Mouse (Mus musculus) megakaryocyte, embryonic 14.5 days (primary cell): Measurements from ENCODE around the gene Alox12e. TPM values are rescaled to one million over a fixed set of nuclear protein-coding genes. Genes with fewer than 3 reads are reported as not detected.

Source experiments
- H3K27me3 ChIP-seq: replicated peaks from 2 replicates; pipeline ENCODE3; 2012; ENCODE audit warnings: inconsistent platforms
- H3K36me3 ChIP-seq: replicated peaks from 2 replicates; pipeline ENCODE3; 2012; ENCODE audit warnings: low read length, inconsistent platforms, mixed read lengths
- H3K4me1 ChIP-seq: 2 replicates; pipeline ENCODE4 v1.6.1; 2012; ENCODE audit warnings: inconsistent platforms
- H3K4me3 ChIP-seq: replicated peaks from 2 replicates; pipeline ENCODE3; 2012; ENCODE audit warnings: moderate library complexity, mild to moderate bottlenecking, inconsistent platforms
- H3K9me3 ChIP-seq: 2 replicates; pipeline ENCODE4 v1.6.1; 2012; ENCODE audit warnings: inconsistent platforms
- FLI1 ChIP-seq: IDR thresholded peaks from 2 replicates; pipeline ENCODE4 v1.6.1; 2012; ENCODE audit warnings: low read length, inconsistent platforms, mixed read lengths
- GATA1 ChIP-seq: IDR thresholded peaks from 3 replicates; pipeline ENCODE4 v1.6.1; 2012; ENCODE audit warnings: mixed read lengths, low read length, inconsistent platforms, borderline replicate concordance
- polyA plus RNA-seq: library from polyadenylated mRNA; stranded (reverse); fragments of >175 nt; gene quantifications from 2 replicates; pipeline ENCODE4 v1.2.3, GENCODE M21; 2012; ENCODE audit warnings: low replicate concordance; ENCODE audit not compliant: insufficient read depth

Alox12e gene
- polyA plus RNA-seq, 1 experiment: 0.03 TPM

DNA sequence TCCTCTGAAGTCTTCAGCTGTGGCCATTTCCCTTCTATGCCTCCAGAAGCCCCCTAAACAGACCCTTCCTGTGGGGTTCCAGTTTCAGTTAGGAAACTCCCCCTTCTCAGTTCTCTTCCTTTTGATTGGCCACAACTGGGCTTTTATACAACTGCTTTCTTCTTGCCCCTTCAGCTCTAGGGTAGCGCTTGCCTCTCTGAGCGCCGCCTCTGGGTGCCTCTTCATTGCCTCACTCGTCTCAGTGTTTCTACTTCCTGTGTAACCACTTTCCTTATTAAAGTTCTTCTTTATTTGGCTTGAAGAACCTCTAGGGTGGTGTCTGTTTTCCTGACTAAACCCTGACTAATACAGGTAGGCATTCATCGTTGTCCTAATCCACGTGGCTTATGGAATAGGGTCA is 31.2 kb downstream of the Alox12e start:
- H3K27me3 ChIP-seq: no peaks in the 10 kb centered on the region
- H3K4me1 ChIP-seq: peaks cover 77% of the 10 kb centered on the region
- peaks cover 6% of the 10 kb centered on the region for H3K36me3 ChIP-seq
- peaks cover 6% of the 10 kb centered on the region for H3K9me3 ChIP-seq
- no peak overlapping the region for H3K4me3 ChIP-seq
- TF ChIP-seq GATA1 (no peak), FLI1 (no peak)

DNA sequence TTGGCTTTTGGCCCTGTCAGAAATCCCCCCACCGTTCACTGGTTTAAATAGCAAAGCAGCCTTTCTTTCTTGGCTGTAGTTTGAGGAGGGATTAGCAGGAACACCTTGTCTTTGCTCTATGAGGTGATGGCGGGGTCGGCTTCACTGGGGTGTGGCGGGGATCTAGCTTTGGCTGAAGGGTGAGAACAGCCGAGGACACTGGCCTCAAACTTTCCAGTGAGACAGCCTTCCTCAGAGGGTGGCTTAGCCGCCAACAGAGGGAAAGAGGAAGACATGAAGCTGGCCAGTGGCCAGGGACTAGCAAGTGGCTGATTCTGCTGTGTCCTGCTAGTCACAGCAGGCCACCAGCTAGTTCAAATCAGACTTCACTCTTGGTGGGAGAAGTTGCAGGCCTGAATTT is 33.2 kb downstream of the Alox12e start:
- peaks cover 84% of the 10 kb centered on the region for H3K4me1 ChIP-seq
- no peak overlapping the region for H3K4me3 ChIP-seq
- no peaks in the 10 kb centered on the region for H3K27me3 ChIP-seq
- H3K9me3 ChIP-seq: no peaks in the 10 kb centered on the region
- TF ChIP-seq FLI1 (no peak), GATA1 (no peak)
- H3K36me3 ChIP-seq: no peaks in the 10 kb centered on the region

DNA sequence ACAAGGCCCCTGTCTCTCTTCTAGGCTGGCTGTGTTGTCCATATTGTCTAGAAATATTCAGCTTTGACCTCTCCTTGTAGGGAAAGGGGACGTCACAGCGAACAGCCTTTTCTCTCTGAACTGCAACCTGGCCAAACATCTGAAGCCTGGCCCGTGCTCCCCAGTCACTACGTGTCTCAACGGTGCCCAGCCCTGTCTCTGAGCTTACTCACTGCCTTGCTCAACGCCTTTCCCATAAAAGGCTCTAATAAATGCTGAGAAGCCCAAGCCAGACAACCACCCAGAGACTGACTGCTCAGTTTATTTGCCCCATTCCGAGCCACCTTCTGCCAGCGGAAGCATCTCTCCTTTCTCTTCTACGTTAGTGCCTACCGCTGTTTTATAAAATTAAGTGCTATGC is 34.3 kb downstream of the Alox12e start:
- Histone ChIP-seq H3K9me3 (no peaks in the 10 kb centered on the region), H3K4me1 (peaks cover 86% of the 10 kb centered on the region), H3K36me3 (no peaks in the 10 kb centered on the region), H3K4me3 (no peak overlapping the region), H3K27me3 (no peaks in the 10 kb centered on the region)
- TF ChIP-seq GATA1: no peak
- TF ChIP-seq FLI1: no peak

DNA sequence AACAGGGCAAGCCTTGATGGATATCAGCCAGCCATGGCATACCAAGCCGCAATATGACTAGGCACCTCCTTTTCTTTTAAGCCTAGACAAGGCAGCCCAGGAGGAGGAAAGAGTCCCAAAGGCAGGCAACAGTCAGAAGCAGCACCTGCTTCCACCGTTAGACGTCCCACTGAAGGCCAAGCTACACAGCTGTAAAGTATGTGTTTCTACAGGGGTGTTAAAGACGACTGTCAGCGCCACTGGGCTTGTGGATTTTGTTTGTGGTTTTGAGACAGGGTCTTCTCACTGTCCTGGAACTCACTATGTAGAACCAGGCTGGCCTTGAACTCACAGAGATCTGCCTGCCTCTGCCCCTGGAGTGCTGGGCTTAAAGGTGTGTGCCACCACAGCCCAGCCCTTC is 36.7 kb downstream of the Alox12e start:
- no peaks in the 10 kb centered on the region for H3K36me3 ChIP-seq
- no peaks in the 10 kb centered on the region for H3K9me3 ChIP-seq
- TF ChIP-seq GATA1 (no peak), FLI1 (no peak)
- H3K27me3 ChIP-seq: no peaks in the 10 kb centered on the region
- H3K4me3 ChIP-seq: no peak overlapping the region
- peaks cover 74% of the 10 kb centered on the region for H3K4me1 ChIP-seq

DNA sequence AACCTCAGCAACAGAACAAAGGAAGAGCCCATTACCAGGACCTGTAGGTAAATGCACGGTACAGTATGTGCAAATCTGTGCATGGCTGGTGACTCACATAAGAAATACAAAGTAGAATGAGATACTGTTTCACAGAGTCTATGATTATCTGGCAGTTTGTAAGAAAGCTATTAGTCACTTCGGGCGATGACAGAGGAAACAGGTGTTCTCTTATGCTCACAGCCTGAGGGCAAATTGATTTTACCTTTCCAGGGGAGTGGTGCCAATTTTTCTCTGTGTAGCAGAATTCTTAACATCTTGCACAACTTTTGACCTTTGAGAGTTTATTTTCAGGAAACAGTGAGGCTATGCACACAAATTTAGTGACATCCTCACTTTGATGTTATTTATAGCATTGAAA is 37.7 kb downstream of the Alox12e start:
- no peaks in the 10 kb centered on the region for H3K36me3 ChIP-seq
- no peaks in the 10 kb centered on the region for H3K9me3 ChIP-seq
- H3K27me3 ChIP-seq: no peaks in the 10 kb centered on the region
- H3K4me1 ChIP-seq: peaks cover 74% of the 10 kb centered on the region
- TF ChIP-seq FLI1 (no peak), GATA1 (no peak)
- no peak overlapping the region for H3K4me3 ChIP-seq

DNA sequence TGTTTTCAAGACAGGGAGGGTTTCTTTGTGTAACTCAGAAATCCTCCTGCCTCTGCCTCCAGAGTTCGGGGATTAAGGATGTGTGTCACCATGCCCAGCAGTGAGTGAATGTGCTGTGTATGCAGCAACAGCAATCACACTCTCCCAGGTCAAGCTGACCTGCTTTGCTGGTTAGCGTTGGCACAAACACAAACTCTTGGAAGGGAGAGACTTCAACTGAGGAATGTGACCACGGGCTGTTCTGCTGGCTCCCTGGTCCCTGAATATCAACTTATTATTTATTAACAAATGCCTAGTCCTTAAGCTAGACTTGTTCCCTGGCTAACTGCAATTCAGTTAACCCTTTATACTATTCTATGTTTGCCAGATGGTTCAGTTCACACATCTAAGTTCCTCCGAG is 38.8 kb downstream of the Alox12e start:
- TF ChIP-seq GATA1: no peak
- no peak for TF ChIP-seq FLI1
- no peaks in the 10 kb centered on the region for H3K36me3 ChIP-seq
- H3K9me3 ChIP-seq: no peaks in the 10 kb centered on the region
- H3K4me1 ChIP-seq: peaks cover 71% of the 10 kb centered on the region
- no peaks in the 10 kb centered on the region for H3K27me3 ChIP-seq
- H3K4me3 ChIP-seq: no peak overlapping the region

DNA sequence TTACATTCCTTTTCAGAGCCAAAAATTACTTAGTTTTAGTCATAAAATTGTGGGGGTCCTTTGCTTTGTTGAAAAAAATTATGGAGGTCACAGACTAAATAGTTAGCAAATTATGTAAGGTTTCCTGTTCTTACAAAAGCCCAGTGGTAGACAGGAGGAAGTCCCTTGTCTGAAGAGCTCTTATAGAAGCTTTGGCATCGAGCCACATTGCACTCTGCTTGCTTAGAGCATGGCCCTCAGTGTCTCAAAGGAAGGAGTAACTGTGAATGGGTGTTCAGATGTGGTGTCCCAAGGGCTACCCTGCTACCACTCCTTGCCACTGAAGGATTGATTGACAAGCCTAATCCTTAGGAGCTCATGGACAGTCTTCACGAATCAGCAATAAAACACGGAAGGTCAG is 42.0 kb downstream of the Alox12e start:
- Histone ChIP-seq H3K4me3 (peak overlapping the region; percentile 0), H3K36me3 (no peaks in the 10 kb centered on the region), H3K4me1 (peaks cover 73% of the 10 kb centered on the region), H3K9me3 (peaks cover 4% of the 10 kb centered on the region; the same call in 1 of the 2 replicates), H3K27me3 (no peaks in the 10 kb centered on the region)
- TF ChIP-seq FLI1 (no peak), GATA1 (no peak)

DNA sequence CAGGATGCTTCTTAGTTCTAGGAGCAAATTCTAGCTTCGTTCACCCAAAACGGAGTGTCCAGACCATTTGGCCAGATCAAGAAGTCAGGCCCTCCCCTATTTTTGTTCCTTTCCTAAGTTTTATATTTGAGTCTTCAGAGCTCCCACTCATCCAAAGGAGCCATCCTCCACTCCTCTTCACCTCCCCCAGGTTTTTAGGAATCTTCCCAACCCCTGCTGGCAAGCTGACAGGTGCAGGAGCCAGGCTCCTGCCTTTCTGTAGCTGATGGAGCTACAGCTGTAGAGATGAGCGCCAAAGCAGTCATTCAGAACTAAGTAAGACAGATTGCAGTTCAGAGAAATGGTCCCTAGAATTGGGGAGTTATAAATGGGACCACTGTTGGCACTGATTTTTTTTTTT is 43.5 kb downstream of the Alox12e start:
- peaks cover 4% of the 10 kb centered on the region; the same call in 1 of the 2 replicates for H3K9me3 ChIP-seq
- no peaks in the 10 kb centered on the region for H3K27me3 ChIP-seq
- H3K36me3 ChIP-seq: no peaks in the 10 kb centered on the region
- TF ChIP-seq GATA1: no peak
- no peak for TF ChIP-seq FLI1
- H3K4me3 ChIP-seq: no peak overlapping the region
- peaks cover 72% of the 10 kb centered on the region for H3K4me1 ChIP-seq

DNA sequence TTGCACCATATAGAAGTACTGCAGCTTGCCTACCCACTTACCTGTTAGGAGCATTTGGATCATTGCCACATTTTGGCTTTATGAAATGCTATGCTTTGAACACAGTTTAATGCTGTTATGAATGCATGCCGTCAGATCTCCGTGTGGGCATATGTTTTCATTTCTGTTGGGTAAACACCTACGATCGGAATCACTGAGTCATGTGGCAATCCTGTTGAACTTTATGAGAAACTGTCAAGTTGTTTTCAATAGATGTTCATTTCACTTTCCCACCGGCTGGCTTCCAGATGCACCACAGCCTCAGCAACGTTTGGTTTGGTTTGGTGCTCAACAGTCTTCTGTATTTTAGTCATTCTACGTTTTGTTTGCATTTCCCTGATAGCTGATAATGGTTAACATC is 50.8 kb downstream of the Alox12e start:
- no peaks in the 10 kb centered on the region for H3K27me3 ChIP-seq

DNA sequence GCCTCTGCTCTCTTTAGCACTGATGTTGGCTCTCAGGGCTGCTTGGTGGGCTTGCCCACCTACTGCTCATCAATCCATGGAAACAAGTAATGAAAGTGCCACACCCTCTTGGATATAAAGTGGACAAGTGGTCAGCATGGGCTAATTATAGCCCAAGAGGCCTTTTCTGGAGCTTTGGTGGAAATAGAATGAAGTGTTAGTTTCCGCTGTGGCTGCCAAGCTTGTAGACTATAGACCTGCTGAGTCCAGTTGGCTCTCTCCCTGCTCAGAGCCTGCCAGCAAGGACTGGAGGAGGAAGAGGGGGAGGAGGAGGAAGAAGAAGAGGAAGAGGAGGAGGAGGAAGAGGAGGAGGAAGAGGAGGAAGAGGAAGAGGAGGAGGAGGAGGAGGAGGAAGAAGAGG is 56.0 kb downstream of the Alox12e start:
- H3K4me3 ChIP-seq: no peak overlapping the region
- H3K9me3 ChIP-seq: peaks cover 9% of the 10 kb centered on the region; the same call in 1 of the 2 replicates
- H3K4me1 ChIP-seq: peaks cover 45% of the 10 kb centered on the region
- H3K36me3 ChIP-seq: peaks cover 34% of the 10 kb centered on the region
- no peak for TF ChIP-seq GATA1
- no peak for TF ChIP-seq FLI1
- H3K27me3 ChIP-seq: peaks cover 2% of the 10 kb centered on the region

More for the DNA sequence above, 50.8 kb downstream of the Alox12e start:
- no peak overlapping the region for H3K4me3 ChIP-seq
- peaks cover 21% of the 10 kb centered on the region for H3K36me3 ChIP-seq
- H3K4me1 ChIP-seq: peaks cover 42% of the 10 kb centered on the region
- no peak for TF ChIP-seq GATA1
- TF ChIP-seq FLI1: no peak
- H3K9me3 ChIP-seq: no peaks in the 10 kb centered on the region

DNA sequence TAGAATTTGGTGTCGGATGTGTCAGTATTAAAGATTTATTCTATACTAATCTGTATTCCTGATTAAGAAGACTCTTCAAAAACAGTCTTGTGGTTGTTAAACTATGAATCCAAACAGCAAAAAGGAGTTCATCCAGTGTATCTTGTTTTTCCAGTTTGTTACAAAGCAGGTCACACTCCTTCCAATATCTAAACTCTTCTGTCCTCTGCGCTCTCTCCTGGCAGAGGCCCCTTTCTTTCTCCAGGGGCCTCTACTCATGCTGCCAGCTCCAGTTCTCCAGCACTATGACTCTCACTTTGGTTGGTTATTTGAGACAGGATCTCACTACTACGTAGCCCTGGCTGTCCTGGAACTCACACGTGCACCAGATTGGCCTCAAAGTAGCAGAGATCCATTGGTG is 56.6 kb downstream of the Alox12e start:
- H3K4me1 ChIP-seq: peaks cover 45% of the 10 kb centered on the region
- no peak overlapping the region for H3K4me3 ChIP-seq
- H3K27me3 ChIP-seq: peaks cover 2% of the 10 kb centered on the region
- peaks cover 38% of the 10 kb centered on the region for H3K36me3 ChIP-seq
- TF ChIP-seq GATA1: no peak
- no peak for TF ChIP-seq FLI1
- H3K9me3 ChIP-seq: peaks cover 13% of the 10 kb centered on the region; the same call in 1 of the 2 replicates

Other genes starting within 250 kb of the Alox12e start
- 0.09 TPM in 1 of 2 replicates, not detected in the other for gene Asgr2, start 230.0 kb downstream of the Alox12e start, polyA plus RNA-seq
- gene Mgl2, start 192.3 kb downstream of the Alox12e start, polyA plus RNA-seq: not detected in 2 replicates
- gene Clec10a, start 166.4 kb downstream of the Alox12e start, polyA plus RNA-seq: 0.93 TPM in 1 of 2 replicates, not detected in the other
- gene Slc16a11, start 109.9 kb downstream of the Alox12e start, polyA plus RNA-seq: not detected in 2 replicates
- gene Slc16a13, start 101.6 kb downstream of the Alox12e start, polyA plus RNA-seq: 5.3 and 8.1 TPM in 2 replicates
- not detected in 2 replicates for gene Bcl6b, start 92.8 kb downstream of the Alox12e start, polyA plus RNA-seq
- 169 and 210 TPM in 2 replicates for gene 0610010K14Rik, start 84.7 kb downstream of the Alox12e start, polyA plus RNA-seq
- gene Gm21988, start 82.8 kb downstream of the Alox12e start, polyA plus RNA-seq: 25.7 and 41.9 TPM in 2 replicates
- gene Rnasek, start 82.8 kb downstream of the Alox12e start, polyA plus RNA-seq: 869 and 1,064 TPM in 2 replicates
- 66.3 and 164 TPM in 2 replicates for gene Alox12, start 67.3 kb downstream of the Alox12e start, polyA plus RNA-seq
- 0.50 TPM in 1 of 2 replicates, not detected in the other for gene Alox15, start 29.4 kb upstream of the Alox12e start, polyA plus RNA-seq
- gene Pelp1, start 87.4 kb upstream of the Alox12e start, polyA plus RNA-seq: 30.9 and 36.1 TPM in 2 replicates
- gene Arrb2, start 110.0 kb upstream of the Alox12e start, polyA plus RNA-seq: 1,596 and 3,155 TPM in 2 replicates
- gene Med11, start 129.3 kb upstream of the Alox12e start, polyA plus RNA-seq: 47.7 and 52.0 TPM in 2 replicates
- 2.1 and 3.6 TPM in 2 replicates for gene Zmynd15, start 136.8 kb upstream of the Alox12e start, polyA plus RNA-seq
- gene Cxcl16, start 137.4 kb upstream of the Alox12e start, polyA plus RNA-seq: 1.4 and 23.1 TPM in 2 replicates
- 0.55 TPM in 1 of 2 replicates, not detected in the other for gene Tm4sf5, start 182.6 kb upstream of the Alox12e start, polyA plus RNA-seq
- gene Vmo1, start 192.0 kb upstream of the Alox12e start, polyA plus RNA-seq: not detected in 2 replicates
- not detected in 2 replicates for gene Gltpd2, start 196.6 kb upstream of the Alox12e start, polyA plus RNA-seq
- gene Psmb6, start 202.7 kb upstream of the Alox12e start, polyA plus RNA-seq: 79.0 and 226 TPM in 2 replicates
- not detected in 2 replicates for gene Gm40193, start 210.3 kb upstream of the Alox12e start, polyA plus RNA-seq
- 1.1 TPM in 1 of 2 replicates, not detected in the other for gene Pld2, start 217.4 kb upstream of the Alox12e start, polyA plus RNA-seq
- gene Mink1, start 240.3 kb upstream of the Alox12e start, polyA plus RNA-seq: 122 and 129 TPM in 2 replicates